Mouse (Mus musculus) splenic B cell, adult 2 months (primary cell): ENCODE results near the gene Plppr1.

ENCODE experiments used
- DNase-seq: peaks from one replicate; pipeline ENCODE4 v3.0.0-alpha.2; 2011; ENCODE audit warnings: low read depth, low spot score
- H3K27me3 ChIP-seq: 2 replicates; pipeline ENCODE4 v1.6.1; 2012; ENCODE audit warnings: mild to moderate bottlenecking, low read length, moderate library complexity, mixed read lengths; ENCODE audit not compliant: control insufficient read depth, poor library complexity, insufficient read depth, severe bottlenecking
- H3K36me3 ChIP-seq: 2 replicates; pipeline ENCODE4 v1.6.1; 2012; ENCODE audit warnings: mild to moderate bottlenecking, low read length, moderate library complexity, mixed read lengths; ENCODE audit not compliant: control insufficient read depth, poor library complexity, insufficient read depth, severe bottlenecking

Plppr1 gene

DNA sequence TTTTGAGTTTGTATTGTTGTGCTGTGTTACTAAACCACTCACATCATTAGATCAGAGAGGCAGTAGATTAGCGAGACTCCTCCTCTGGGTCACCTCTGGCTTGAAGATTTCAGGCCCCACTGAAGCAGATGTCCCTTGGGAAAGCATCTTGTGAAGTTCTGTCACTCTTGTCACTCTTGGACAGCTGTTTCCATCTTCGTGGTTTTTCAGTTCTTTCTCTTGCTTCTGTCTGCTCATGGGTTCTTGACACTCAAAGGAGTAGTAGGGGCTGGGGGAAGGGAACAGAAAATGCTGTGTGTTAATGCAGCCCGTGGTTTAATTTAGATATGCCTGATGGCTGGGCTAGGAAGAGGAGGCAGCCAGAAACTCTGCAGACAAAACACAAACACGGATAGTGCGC is 108.0 kb downstream of the Plppr1 start:
- Histone ChIP-seq H3K27me3 (no peaks in the 10 kb centered on the region), H3K36me3 (no peaks in the 10 kb centered on the region)
- DNase-seq, result peak; percentile 68

DNA sequence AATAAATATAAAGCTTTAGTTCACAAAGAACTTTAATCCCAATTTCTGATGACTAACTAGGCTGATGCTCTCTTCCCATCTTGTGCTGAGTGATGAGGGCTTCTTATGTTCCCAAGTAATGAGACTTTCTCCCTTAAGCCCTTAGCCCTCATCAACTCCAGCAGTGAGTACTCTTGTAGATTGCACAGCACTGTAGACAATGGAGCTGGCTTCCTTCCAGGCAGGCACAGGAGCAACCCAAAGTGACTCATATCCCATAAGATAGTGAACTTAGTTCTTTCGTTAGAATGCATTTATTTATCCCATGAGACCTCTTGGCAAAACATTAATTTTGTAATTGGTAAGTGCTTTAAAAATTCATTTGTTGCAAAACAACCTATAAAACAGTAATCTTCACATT is 110.4 kb downstream of the Plppr1 start:
- Histone ChIP-seq H3K36me3 (no peaks in the 10 kb centered on the region), H3K27me3 (no peaks in the 10 kb centered on the region)
- no peak for DNase-seq

GRCm38 (mm10) chr4:49178101-49178500 is 119.0 kb downstream of the Plppr1 start:
- H3K27me3 ChIP-seq, result no peaks in the 10 kb centered on the region
- H3K36me3 ChIP-seq, result no peaks in the 10 kb centered on the region
- no peak for DNase-seq

- no peaks in the 10 kb centered on the region for H3K36me3 ChIP-seq
- H3K27me3 ChIP-seq, result no peaks in the 10 kb centered on the region
- no peak for DNase-seq
Measured at GRCm38 (mm10) chr4:49178891-49179290, 119.8 kb downstream of the Plppr1 start.

DNA sequence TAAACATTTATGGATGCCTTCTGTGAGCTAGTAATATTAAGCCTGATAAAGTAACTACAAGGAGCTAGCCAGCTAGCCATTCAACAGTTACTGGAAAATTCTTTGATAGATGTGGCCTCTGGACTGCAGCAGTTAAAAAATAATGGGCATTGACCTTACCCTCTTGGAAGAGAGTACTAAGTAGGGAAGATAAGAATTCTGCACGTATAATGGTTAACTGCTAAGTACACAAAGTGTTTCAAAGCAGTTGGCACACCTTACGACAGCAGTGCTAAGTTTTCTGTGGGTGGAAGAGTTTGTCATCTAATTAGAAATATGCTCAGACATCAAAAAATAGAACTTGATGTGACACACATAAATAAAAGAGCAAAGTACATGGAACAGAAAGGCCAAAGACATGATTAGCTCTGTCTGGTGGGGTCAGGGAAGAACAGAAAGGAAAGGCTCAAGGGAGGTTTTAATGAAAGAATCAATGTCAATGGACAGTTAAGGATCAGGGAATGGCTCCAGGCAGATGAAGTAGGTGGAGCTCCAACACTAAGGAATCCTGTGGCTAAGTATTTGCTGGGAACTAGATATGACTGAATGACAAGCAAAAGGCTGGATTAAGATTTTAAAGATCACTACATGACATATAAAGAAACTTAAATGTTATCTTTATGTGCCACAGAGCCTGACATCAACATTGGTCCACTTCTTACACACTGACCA is 120.6 kb downstream of the Plppr1 start:
- Histone ChIP-seq H3K27me3 (no peaks in the 10 kb centered on the region), H3K36me3 (no peaks in the 10 kb centered on the region)
- DNase-seq, result no peak

DNA sequence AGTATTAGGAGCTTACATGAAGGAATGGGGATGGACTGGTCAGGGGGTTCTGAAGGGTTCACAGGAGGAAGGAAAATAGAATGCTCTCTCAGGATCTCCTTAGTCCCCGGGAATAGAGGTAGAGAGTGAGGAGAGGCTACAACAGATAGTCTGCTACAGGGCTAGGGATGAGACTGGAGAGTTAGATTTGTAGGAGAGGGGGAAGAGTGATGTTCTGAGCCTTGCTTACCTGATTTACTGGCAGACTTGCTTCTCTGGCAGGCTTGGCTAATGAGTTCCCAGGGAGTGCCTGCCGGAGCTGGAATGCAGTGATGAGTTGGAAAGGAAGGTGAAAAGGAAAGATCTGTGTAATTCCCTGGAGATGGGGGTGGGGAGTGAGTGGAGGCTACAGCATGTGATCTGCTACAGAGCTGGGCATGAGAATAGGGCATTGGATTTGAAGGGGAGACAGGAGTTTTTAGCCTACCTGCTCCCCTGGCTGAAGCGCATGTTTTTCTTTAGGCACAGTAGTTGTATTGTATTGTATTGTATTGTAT is 131.0 kb downstream of the Plppr1 start:
- DNase-seq, result no peak
- H3K27me3 ChIP-seq, result no peaks in the 10 kb centered on the region
- H3K36me3 ChIP-seq, result no peaks in the 10 kb centered on the region

DNA sequence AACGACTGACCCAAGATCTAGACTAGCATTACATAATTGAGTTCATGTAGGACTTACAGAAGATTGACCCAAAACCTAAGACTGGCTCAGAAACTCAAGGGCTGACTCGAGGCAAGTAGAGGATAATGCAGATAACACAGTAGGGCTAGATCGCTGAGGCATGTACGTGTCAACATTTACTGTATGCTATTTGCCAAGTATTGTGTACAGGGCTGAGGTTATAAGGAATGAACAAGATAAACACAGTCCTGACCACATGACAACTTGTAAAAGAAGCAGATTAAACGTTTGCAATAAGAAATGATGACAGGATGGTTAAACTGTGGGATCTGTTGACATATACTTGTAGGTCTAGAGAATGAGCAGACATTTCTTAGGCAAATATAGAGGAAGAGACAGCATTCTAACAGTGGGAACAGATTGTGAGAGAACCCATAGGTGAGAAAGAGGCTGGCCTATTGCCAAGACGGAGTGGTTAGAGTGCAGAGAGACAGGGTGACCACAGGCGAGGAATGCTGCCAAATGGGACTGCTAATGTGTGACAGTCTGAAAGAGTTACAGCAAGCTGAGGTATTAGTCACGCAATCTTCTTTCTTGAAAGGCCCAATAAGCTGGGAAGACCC is 138.2 kb downstream of the Plppr1 start:
- Histone ChIP-seq H3K27me3 (no peaks in the 10 kb centered on the region), H3K36me3 (no peaks in the 10 kb centered on the region)
- peak; percentile 23 for DNase-seq

DNA sequence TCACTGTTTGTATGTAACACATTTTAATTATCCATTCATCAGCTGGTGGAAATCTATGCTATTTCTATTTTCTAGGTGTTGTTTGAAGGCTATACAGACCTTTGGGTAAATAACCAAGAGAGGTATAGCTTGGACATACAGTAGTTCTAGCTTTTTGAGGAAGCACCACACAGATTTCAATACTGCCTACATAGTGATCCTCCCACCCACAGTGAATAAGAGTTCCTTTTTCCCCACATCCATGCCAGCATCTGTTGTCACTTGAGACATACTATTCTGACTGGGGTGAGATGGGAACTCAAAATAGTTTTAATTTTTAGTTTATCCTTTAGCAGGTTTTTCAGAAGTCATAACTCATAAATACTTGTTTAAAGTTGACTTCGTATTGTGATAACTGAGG is 151.4 kb downstream of the Plppr1 start:
- H3K36me3 ChIP-seq, result no peaks in the 10 kb centered on the region
- DNase-seq, result no peak
- H3K27me3 ChIP-seq, result no peaks in the 10 kb centered on the region

DNA sequence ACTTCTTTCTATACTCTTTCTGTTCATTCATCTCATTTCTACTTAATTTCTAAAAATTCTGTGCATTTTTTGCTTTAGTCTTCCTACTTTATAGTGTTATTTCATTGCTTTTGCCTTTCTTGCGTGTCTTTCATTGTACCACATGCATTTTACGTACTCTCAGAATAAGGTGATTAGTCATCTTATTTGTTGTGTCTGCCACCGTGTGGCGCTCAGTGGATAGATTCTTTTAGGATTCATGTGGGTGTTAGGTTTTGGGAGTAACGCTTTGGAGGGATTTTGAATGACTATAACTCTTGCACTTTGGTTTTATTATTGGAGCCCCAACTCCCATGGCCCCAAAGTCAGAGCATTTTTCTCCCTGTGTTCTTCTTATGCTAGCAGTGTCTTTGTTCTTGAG is 152.5 kb downstream of the Plppr1 start:
- no peaks in the 10 kb centered on the region for H3K36me3 ChIP-seq
- no peak for DNase-seq
- no peaks in the 10 kb centered on the region for H3K27me3 ChIP-seq

DNA sequence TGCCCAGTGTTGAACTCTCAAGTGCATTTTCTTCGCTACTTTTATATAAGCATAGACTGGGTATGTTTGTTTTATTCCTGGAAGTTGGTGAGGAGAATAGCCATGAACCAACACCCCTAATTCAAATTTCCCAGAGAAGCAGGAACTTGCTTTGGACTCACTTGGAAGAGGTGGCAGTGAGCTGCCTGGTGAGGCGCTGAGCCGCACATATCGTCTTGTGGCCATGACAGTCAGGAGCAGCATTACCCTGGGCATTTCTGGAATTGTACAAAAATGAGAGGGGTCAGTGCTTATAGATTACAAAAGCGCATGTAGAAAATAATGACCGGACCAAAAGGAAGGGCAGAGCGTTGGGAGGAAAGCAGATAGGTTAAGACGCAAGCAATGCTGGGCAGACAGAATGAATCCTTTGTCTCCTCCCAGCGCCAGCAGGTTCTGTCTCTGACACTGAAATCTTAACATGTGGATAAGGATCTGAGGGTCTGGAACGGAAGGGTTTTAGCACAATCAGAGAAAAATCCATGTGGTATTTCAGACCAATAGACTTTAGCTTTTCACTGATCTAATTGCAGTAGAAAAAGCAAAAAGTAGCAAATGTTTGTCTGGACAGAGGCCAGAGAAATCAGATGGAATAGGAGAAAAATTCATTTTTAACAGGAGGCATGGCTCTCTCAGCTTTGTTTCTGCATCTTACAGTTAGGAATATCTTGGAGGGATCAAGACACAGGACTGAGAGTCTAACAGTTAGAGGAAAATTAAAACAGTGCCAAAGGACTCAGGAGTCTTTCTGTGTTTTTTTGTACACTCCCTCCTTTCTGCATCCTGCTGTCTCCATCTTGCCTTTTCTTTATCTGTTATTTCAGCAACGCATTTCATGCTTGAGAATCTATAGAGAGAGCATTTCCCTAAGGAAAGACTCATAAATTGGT is 153.8 kb downstream of the Plppr1 start:
- Histone ChIP-seq H3K36me3 (no peaks in the 10 kb centered on the region), H3K27me3 (no peaks in the 10 kb centered on the region)
- DNase-seq, result no peak

DNA sequence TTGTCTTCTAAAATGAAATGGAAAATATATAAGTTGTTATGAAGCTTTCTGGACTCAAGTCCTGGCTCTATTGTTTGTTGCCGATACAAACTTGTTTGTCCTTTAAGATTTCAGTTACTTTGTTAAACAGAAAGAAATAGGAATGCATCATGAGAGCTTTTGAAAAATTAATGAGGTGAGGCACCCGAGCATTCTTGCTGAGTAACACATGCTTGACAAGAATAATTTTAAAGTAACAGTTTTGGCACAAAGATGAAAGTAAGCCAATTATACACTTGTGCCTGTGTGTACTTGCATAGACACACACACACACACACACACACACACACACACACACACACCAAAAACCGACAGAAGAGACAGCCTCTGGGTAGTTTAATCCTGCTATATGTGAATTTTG is 155.3 kb downstream of the Plppr1 start:
- DNase-seq, result no peak
- H3K36me3 ChIP-seq, result no peaks in the 10 kb centered on the region
- no peaks in the 10 kb centered on the region for H3K27me3 ChIP-seq

DNA sequence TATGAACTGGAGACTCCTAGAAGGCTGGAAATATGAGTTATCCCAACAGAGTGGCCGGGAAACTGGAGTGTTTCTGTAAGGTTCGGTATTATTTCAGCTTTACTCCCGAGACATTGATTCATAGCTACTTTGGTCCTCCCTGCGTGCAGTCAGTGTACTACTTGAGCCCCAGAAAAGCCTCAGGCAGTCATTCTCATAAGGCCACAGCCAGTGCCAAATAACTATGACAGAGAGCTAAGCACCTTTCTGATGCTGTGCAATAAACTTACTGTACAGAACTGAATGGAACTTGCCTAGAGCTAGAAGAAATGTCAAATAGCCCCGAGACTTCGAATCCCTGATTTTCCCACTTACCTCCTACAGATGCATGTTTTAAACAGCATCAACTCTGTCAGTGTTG is 164.4 kb downstream of the Plppr1 start:
- H3K27me3 ChIP-seq, result no peaks in the 10 kb centered on the region
- DNase-seq, result no peak
- H3K36me3 ChIP-seq, result no peaks in the 10 kb centered on the region

- Histone ChIP-seq H3K27me3 (no peaks in the 10 kb centered on the region), H3K36me3 (no peaks in the 10 kb centered on the region)
- no peak for DNase-seq
Measured at GRCm38 (mm10) chr4:49225021-49225420, 165.9 kb downstream of the Plppr1 start.

GRCm38 (mm10) chr4:49232206-49233031 is 173.3 kb downstream of the Plppr1 start:
- H3K27me3 ChIP-seq, result no peaks in the 10 kb centered on the region
- H3K36me3 ChIP-seq, result no peaks in the 10 kb centered on the region
- DNase-seq, result no peak
